Mouse (Mus musculus): ENCODE data around the gene Ssrp1. TPM values are rescaled to one million over a fixed set of nuclear protein-coding genes. Genes with fewer than 3 reads are reported as not detected.

Gene Ssrp1
- polyA plus RNA-seq, 1 experiment from 2014 or later, result 169 TPM

GRCm38 (mm10) chr2:85065141-85065875 lies 28.3 kb downstream of the Ssrp1 start:
- no peaks in the 10 kb centered on the region for H3K9me3 ChIP-seq (ENCODE audit: control insufficient read depth, low read length)
- WGBS, result 92% methylated on average over 12 of the region's 12 CpGs
- H3K4me2 ChIP-seq (replicated peaks), result no peak overlapping the region
- H3K36me3 ChIP-seq (replicated peaks; ENCODE audit: control insufficient read depth, insufficient read depth), result peaks cover 57% of the 10 kb centered on the region
- no peaks in the 10 kb centered on the region for H3K4me1 ChIP-seq (replicated peaks; ENCODE audit: control insufficient read depth, insufficient read depth, low read length)
- H3K4me3 ChIP-seq (replicated peaks; ENCODE audit: low read length), result no peak overlapping the region
- H3K27ac ChIP-seq, result no peak overlapping the region
- ATAC-seq (ENCODE audit: low FRiP score) (no peak), DNase-seq (ENCODE audit: low spot score) (no peak)
- H3K9ac ChIP-seq, result no peak overlapping the region
- no peaks in the 10 kb centered on the region for H3K27me3 ChIP-seq (ENCODE audit: control insufficient read depth, insufficient read depth, low read length)

DNA sequence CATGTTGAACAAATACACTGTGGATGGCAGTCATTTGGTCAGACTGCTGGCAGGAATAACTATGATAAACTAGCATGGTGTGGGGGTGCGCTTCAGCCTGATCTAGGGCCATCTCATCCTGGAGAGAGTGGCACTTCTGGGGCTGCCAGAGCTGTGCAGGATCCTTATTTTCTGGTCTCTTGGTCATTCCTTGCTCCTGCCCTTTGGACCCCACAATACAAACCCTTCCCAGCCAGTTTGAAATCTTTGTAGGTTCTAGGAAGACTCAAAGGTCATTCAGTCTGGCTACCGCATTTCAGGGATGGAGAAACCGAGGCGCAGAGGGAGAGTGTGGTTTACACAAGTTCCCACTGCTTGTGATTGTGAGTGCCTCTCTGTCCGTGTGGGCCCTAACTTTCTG lies 29.9 kb downstream of the Ssrp1 start:
- ATAC-seq (ENCODE audit: low FRiP score) (no peak), DNase-seq (ENCODE audit: low spot score) (no peak)
- peaks cover 62% of the 10 kb centered on the region for H3K36me3 ChIP-seq (replicated peaks; ENCODE audit: control insufficient read depth, insufficient read depth)
- H3K27ac ChIP-seq, result no peak overlapping the region
- WGBS, result 92% methylated on average over 5 of the region's 5 CpGs
- H3K4me1 ChIP-seq (replicated peaks; ENCODE audit: control insufficient read depth, insufficient read depth, low read length), result no peaks in the 10 kb centered on the region
- no peak overlapping the region for H3K9ac ChIP-seq
- no peaks in the 10 kb centered on the region for H3K27me3 ChIP-seq (ENCODE audit: control insufficient read depth, insufficient read depth, low read length)
- H3K9me3 ChIP-seq (ENCODE audit: control insufficient read depth, low read length), result no peaks in the 10 kb centered on the region
- H3K4me3 ChIP-seq (replicated peaks; ENCODE audit: low read length), result no peak overlapping the region
- no peak overlapping the region for H3K4me2 ChIP-seq (replicated peaks)

DNA sequence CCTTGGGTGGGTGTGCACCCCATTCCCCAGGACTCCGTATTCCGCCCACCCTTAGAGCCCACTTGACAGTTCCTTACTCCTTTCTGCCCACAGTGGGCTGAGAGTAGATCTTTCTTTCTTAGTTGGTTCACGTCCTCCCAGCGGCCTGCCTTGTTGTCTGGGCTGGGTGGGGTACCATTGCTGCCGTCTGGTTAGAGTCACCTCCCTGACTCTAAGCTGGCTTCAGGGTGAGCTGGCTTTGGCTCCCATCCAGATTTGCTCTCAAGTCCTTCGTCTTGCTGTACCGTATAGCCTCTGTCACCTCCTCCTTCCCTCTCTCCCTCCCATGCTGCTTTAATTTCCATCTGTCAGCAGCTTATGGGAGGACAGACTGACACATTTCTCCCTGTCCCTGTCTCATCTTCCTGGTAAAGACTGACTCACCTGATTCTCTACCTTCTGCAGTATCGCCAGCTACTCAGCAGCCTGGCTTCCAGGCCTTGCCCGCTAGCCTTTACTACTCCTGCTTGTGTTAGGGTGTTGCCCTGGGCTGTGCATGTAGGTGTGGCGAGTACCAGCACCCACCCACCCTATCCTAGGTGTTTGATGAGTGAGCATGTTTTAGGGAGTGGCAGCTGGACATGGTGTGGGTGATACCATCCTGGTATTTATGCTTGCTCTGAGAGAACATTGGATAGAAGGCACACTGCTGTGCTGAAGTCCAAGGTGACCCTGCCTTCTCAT lies 31.0 kb downstream of the Ssrp1 start:
- ATAC-seq (ENCODE audit: low FRiP score) (no peak), DNase-seq (ENCODE audit: low spot score) (no peak)
- Histone ChIP-seq H3K9ac (no peak overlapping the region), H3K27ac (no peak overlapping the region), H3K4me3 (replicated peaks; ENCODE audit: low read length) (no peak overlapping the region), H3K4me2 (replicated peaks) (no peak overlapping the region), H3K36me3 (replicated peaks; ENCODE audit: control insufficient read depth, insufficient read depth) (peaks cover 61% of the 10 kb centered on the region), H3K4me1 (replicated peaks; ENCODE audit: control insufficient read depth, insufficient read depth, low read length) (no peaks in the 10 kb centered on the region), H3K27me3 (ENCODE audit: control insufficient read depth, insufficient read depth, low read length) (no peaks in the 10 kb centered on the region), H3K9me3 (ENCODE audit: control insufficient read depth, low read length) (no peaks in the 10 kb centered on the region)
- 79% methylated on average over 10 of the region's 10 CpGs for WGBS

GRCm38 (mm10) chr2:85068626-85069025 lies 31.6 kb downstream of the Ssrp1 start:
- no peak overlapping the region for H3K4me3 ChIP-seq (replicated peaks; ENCODE audit: low read length)
- no peaks in the 10 kb centered on the region for H3K27me3 ChIP-seq (ENCODE audit: control insufficient read depth, insufficient read depth, low read length)
- WGBS, result 91% methylated on average over 2 of the region's 2 CpGs
- no peak overlapping the region for H3K4me2 ChIP-seq (replicated peaks)
- H3K4me1 ChIP-seq (replicated peaks; ENCODE audit: control insufficient read depth, insufficient read depth, low read length), result no peaks in the 10 kb centered on the region
- DNase-seq (ENCODE audit: low spot score) (no peak), ATAC-seq (ENCODE audit: low FRiP score) (no peak)
- H3K36me3 ChIP-seq (replicated peaks; ENCODE audit: control insufficient read depth, insufficient read depth), result peaks cover 56% of the 10 kb centered on the region
- H3K9ac ChIP-seq, result no peak overlapping the region
- no peak overlapping the region for H3K27ac ChIP-seq
- H3K9me3 ChIP-seq (ENCODE audit: control insufficient read depth, low read length), result no peaks in the 10 kb centered on the region

GRCm38 (mm10) chr2:85070086-85070485 lies 33.1 kb downstream of the Ssrp1 start:
- Histone ChIP-seq H3K4me2 (replicated peaks) (no peak overlapping the region), H3K9me3 (ENCODE audit: control insufficient read depth, low read length) (no peaks in the 10 kb centered on the region), H3K4me1 (replicated peaks; ENCODE audit: control insufficient read depth, insufficient read depth, low read length) (no peaks in the 10 kb centered on the region), H3K4me3 (replicated peaks; ENCODE audit: low read length) (no peak overlapping the region), H3K9ac (no peak overlapping the region), H3K27me3 (ENCODE audit: control insufficient read depth, insufficient read depth, low read length) (no peaks in the 10 kb centered on the region), H3K27ac (no peak overlapping the region), H3K36me3 (replicated peaks; ENCODE audit: control insufficient read depth, insufficient read depth) (peaks cover 54% of the 10 kb centered on the region)
- DNase-seq (ENCODE audit: low spot score) (no peak), ATAC-seq (ENCODE audit: low FRiP score) (no peak)
- 68% methylated on average over 15 of the region's 15 CpGs for WGBS

DNA sequence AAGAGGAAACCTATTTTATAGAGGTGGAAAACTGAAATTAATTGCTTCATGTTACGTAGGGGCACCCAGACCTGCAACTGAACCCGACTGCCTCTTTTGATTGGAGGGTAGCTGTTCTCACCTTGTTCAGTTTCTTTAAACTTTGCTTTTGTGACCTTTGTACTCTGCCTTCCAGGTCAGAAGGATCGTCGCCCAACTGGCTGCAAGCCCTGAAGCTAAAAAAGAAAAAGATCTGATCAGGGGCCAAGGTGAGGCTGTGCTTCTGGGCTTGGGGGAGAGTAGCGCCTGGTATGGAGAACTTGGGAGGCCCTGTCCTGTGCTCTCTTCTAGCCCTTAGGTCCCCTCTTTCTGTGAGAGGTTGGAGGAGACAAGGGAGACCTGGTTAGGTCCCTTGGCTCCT lies 34.9 kb downstream of the Ssrp1 start:
- ATAC-seq (ENCODE audit: low FRiP score) (no peak), DNase-seq (ENCODE audit: low spot score) (no peak)
- no peak overlapping the region for H3K9ac ChIP-seq
- H3K36me3 ChIP-seq (replicated peaks; ENCODE audit: control insufficient read depth, insufficient read depth), result peaks cover 41% of the 10 kb centered on the region
- WGBS, result 97% methylated on average over 5 of the region's 5 CpGs
- H3K9me3 ChIP-seq (ENCODE audit: control insufficient read depth, low read length), result no peaks in the 10 kb centered on the region
- no peak overlapping the region for H3K27ac ChIP-seq
- H3K4me1 ChIP-seq (replicated peaks; ENCODE audit: control insufficient read depth, insufficient read depth, low read length), result no peaks in the 10 kb centered on the region
- no peaks in the 10 kb centered on the region for H3K27me3 ChIP-seq (ENCODE audit: control insufficient read depth, insufficient read depth, low read length)
- H3K4me2 ChIP-seq (replicated peaks), result no peak overlapping the region
- H3K4me3 ChIP-seq (replicated peaks; ENCODE audit: low read length), result no peak overlapping the region

GRCm38 (mm10) chr2:85073751-85074150 lies 36.7 kb downstream of the Ssrp1 start:
- H3K27ac ChIP-seq, result no peak overlapping the region
- H3K4me1 ChIP-seq (replicated peaks; ENCODE audit: control insufficient read depth, insufficient read depth, low read length), result no peaks in the 10 kb centered on the region
- ATAC-seq (ENCODE audit: low FRiP score) (no peak), DNase-seq (ENCODE audit: low spot score) (no peak)
- peaks cover 41% of the 10 kb centered on the region for H3K36me3 ChIP-seq (replicated peaks; ENCODE audit: control insufficient read depth, insufficient read depth)
- H3K9ac ChIP-seq, result no peak overlapping the region
- H3K27me3 ChIP-seq (ENCODE audit: control insufficient read depth, insufficient read depth, low read length), result no peaks in the 10 kb centered on the region
- H3K4me3 ChIP-seq (replicated peaks; ENCODE audit: low read length), result no peak overlapping the region
- H3K4me2 ChIP-seq (replicated peaks), result no peak overlapping the region
- WGBS, result 94% methylated on average over 5 of the region's 5 CpGs
- no peaks in the 10 kb centered on the region for H3K9me3 ChIP-seq (ENCODE audit: control insufficient read depth, low read length)

GRCm38 (mm10) chr2:85088716-85089646 lies 51.9 kb downstream of the Ssrp1 start:
- H3K27me3 ChIP-seq (ENCODE audit: control insufficient read depth, insufficient read depth, low read length), result no peaks in the 10 kb centered on the region
- peak; percentile 30 for DNase-seq (ENCODE audit: low spot score)
- H3K36me3 ChIP-seq (replicated peaks; ENCODE audit: control insufficient read depth, insufficient read depth), result no peaks in the 10 kb centered on the region
- no peak overlapping the region for H3K4me2 ChIP-seq (replicated peaks)
- H3K9ac ChIP-seq, result no peak overlapping the region
- H3K4me1 ChIP-seq (replicated peaks; ENCODE audit: control insufficient read depth, insufficient read depth, low read length), result 0 out of 2 replicates have a peak, but pooled peaks cover 8% of the 10 kb centered on the region
- WGBS, result 55% methylated on average over 11 of the region's 11 CpGs
- H3K9me3 ChIP-seq (ENCODE audit: control insufficient read depth, low read length), result no peaks in the 10 kb centered on the region
- peak; percentile 82 for ATAC-seq (ENCODE audit: low FRiP score)
- no peak overlapping the region for H3K4me3 ChIP-seq (replicated peaks; ENCODE audit: low read length)
- no peak overlapping the region for H3K27ac ChIP-seq

DNA sequence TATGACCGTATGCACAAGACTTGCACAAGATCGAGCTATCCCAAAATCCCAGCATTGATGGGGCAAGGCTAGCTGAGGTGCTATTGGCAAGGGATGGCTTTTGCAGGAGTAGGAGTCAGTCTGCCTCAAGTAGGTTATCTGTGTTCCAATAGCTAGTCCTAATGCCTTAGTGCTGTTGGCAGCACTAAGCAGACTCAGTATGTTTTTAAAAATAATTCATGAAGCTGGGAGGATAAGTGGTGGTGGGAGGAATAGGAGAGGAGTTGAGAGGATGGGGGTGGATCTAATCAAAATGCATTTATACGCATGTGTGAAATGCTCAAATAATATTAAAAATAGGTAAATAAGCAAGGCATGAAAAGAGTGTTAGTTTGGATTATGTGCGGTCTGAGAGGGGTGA lies 54.3 kb downstream of the Ssrp1 start:
- Histone ChIP-seq H3K9me3 (ENCODE audit: control insufficient read depth, low read length) (no peaks in the 10 kb centered on the region), H3K9ac (no peak overlapping the region), H3K4me3 (replicated peaks; ENCODE audit: low read length) (no peak overlapping the region), H3K36me3 (replicated peaks; ENCODE audit: control insufficient read depth, insufficient read depth) (no peaks in the 10 kb centered on the region), H3K4me1 (replicated peaks; ENCODE audit: control insufficient read depth, insufficient read depth, low read length) (0 out of 2 replicates have a peak, but pooled peaks cover 8% of the 10 kb centered on the region), H3K27ac (no peak overlapping the region), H3K27me3 (ENCODE audit: control insufficient read depth, insufficient read depth, low read length) (no peaks in the 10 kb centered on the region), H3K4me2 (replicated peaks) (no peak overlapping the region)
- 94% methylated on average over 4 of the region's 4 CpGs for WGBS
- ATAC-seq (ENCODE audit: low FRiP score) (no peak), DNase-seq (ENCODE audit: low spot score) (no peak)
